Mouse (Mus musculus) adipose tissue, adult 10 weeks (tissue): ENCODE data around the gene Pnpla6. TPM values are rescaled to one million over a fixed set of nuclear protein-coding genes. Genes with fewer than 3 reads are reported as not detected.

Source experiments
- polyA plus RNA-seq: library from polyadenylated mRNA; stranded (reverse); fragments of 350-450 nt; fragmentation: Illumina TruSeq; extraction: RNeasy Lipid Tissue Mini Kit (QIAGEN cat#74804); gene quantifications from one replicate; pipeline ENCODE4 v1.2.3, GENCODE M21; 2014; ENCODE audit warnings: low read depth, low replicate concordance

Gene Pnpla6
- 49.1 TPM for polyA plus RNA-seq

DNA sequence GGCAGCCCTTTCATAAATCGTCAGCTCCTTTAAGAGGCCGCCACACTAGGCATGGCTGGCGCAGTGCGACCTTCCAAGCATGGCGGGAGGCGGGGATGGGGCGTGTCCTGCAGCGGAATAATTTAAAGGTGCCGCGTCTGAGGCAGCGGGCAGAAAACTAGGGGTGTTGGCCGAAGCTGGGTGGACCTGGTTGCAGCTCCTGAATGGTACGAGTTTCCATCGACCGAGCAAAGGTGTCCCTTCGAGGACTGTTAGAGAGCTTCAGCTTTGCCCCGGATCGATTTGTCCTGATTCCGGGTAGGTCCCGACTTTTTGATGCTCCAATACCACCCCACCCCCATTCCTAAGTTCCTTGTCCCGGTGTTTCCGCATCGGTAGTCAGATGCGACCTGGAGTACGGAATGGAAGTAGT lies at the start of gene Pnpla6:
Gene Pnpla6, plus strand, starts transcription at position 125 of the 412 bp plus-strand sequence.

DNA sequence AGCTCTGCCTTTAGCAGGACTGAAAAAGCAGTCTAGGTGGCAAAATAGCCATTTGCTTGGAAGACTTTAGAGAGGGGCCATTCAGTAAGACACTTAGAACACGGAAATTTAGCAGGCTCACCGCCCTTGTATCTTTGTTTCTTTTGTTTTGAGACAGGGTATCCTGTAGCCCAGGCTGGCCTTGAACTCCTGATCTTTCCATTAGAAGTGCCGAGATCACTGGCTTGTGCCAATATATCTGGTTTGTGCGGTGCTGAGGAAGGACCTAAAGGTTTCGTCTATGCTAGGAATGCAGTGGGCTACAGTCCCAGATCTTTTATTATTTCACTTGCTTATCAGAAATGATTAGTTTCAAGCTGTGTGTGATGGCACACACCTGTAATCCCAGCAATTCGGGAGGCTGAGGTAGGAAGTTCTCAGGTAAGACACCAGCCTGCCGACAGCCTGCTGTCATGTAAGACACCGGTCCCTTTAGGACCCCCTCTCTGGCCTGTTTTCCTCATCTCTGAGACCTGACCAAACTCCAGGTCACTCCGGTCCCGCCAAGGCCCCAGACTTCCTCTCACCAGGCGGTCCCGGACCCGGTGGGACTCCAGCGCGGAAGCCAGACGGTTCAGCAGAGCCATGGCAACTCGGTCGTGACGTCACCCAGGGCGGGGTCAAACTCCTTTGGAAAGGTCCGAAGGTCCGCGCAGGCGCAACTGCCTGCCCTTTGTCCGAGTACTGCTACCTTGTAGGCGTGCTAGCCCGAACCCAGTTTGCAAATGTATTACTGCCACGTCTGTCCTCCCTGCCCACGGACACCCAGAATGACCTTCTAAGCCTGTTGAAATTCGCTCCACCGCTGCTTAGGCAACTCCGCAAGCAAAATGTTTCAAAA lies 47.9 kb upstream of the Pnpla6 start, which contains the start of gene Pex11g:
Gene Pex11g, minus strand, starts transcription at position 675 of the 880 bp plus-strand sequence.

DNA sequence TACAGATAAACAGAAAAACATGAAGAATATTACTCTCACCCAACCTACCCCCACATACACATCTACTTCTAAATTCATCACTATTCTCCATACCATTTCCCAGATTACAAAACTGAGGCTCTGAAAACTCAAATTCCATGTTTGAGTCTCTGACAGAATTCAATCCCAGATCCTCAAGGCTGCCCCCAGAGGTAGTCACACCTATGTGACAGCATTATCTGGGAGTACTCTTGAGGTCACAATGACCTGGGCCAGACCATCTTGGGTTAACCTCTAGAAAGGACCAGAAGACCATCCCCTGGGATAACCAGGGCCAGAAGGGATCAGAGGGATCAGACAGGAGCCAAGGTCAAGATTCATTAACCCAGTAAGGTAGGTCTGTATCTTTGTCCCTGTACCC lies 44.6 kb upstream of the Pnpla6 start, which contains the start of gene Tex45:
Gene Tex45, plus strand, starts transcription at position 301 of the 400 bp plus-strand sequence.

DNA sequence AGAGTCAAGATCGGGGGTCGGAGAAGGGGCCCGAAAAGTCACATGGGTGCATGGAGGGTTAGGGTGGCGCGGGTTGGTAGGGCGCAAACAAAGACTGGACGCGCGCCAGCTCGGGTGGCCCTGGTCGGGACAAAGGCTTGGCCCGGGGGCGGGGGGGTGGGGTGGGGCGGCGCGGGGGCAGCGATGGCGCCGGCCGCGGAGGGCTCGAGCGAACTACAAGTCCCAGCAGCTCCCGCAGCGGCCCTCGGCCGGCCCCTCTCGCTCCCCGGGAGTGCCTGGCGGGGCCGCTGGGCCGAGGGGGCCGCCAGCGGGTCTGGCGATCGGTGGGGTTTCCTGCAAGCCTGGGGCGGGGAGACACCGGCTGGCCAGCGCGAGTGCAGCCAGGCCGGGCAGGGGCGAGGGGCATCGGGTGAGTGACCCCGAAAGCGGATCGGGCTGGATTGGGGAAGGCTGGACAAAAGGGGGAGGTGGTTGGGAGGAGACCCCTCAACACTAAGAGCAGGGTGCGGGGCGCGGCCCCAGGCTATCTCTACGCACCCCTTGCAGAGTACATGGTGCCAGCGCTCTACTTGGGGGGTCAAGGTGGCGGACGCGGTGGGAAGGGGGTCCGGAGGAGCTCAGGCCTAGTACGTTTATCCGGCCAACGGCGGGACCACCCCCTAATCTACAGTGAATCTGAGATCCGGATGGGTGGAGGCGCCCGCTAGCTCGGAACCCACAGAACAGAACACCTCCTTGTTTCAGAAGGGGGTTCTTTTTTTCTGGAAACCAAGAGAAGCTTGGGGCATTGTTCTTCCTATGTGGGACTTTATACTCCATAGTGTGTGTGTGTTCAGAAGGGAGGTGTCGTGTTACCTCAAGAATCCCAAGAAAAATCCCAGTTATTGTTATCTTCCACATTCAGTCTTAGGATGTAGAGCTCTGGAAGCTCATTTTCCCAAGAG lies 22.0 kb upstream of the Pnpla6 start, which contains the start of gene Zfp358:
Gene Zfp358, plus strand, starts transcription at position 238 of the 944 bp plus-strand sequence.

DNA sequence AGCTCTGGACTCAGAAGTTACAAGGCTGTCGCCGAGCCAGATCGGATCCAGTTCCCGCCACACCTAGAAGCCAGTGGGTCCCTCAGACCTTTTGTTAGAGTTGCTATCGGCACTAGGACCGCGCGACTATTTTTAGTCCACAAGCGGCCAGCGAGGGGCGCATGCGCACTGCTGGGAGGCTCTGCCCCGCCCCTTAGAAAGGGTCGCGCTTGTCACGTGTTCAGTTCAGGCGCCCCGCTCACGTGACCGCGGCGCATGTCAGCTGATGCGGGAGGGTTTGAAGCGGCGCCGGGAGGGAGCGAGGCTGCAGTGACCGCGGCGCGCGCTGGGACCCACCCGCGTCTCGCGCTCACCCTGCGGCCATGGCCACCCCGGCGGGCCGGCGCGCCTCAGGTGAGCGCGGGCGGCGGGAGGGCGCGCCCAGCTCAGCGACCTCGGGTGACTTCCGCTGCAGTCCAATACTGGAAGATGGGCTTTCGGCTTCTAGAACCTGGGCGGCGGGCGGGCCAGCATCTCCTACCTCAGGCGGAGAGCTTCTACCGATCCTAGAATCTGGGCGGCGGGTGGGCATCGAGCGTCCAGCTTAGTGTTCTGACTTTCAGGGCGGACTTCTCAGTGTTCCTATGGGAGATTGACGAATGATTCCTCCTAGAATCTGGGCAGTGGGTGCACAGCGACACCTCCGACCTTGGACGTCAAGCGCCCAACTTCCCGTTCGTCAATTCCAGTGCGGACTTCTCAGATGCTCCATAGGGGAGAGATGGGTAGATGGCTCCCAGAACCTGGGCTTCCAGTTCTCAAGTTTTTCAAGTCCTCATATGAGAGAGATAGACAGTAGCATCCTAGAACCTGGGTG lies 14.7 kb upstream of the Pnpla6 start, which contains the start of gene Mcoln1:
Gene Mcoln1, plus strand, starts transcription at position 223 of the 856 bp plus-strand sequence.

DNA sequence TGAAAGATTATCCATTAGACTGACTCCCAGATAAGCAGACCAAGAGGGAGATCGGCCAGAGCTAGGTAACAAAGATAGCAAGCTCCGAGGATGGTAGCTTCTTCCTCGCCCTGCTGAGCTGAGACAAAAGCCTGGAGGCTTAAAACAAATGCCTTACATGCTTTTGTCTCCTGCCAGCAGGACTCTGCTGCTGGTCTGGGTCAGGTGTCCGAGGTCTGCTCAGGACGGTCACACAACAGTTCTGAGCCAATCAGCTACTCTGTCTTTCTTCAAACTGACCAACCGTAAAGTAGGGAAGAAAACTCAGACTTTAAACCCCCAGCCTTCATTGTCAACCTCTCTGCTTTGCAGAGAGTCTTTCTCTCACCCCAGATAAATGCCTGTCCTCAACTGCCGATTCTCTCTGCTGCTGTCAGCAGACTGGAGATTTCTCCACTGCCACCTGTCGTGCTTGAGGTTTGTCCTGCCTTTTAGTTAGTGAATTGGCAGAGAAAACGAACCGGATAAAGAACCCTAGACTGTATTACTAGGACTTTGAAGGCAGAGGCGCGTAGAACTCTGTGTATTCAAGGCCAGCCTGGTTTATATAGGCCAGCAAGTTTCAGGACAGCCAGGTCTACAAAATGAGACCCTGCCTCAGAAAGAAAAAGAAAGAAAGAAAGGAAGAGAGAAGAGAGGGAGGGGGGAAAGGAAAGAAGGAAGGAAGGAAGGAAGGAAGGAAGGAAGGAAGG lies 52.6 kb downstream of the Pnpla6 start, which contains the start of gene C330021F23Rik:
Gene C330021F23Rik, plus strand, starts transcription at position 350 of the 731 bp plus-strand sequence.

DNA sequence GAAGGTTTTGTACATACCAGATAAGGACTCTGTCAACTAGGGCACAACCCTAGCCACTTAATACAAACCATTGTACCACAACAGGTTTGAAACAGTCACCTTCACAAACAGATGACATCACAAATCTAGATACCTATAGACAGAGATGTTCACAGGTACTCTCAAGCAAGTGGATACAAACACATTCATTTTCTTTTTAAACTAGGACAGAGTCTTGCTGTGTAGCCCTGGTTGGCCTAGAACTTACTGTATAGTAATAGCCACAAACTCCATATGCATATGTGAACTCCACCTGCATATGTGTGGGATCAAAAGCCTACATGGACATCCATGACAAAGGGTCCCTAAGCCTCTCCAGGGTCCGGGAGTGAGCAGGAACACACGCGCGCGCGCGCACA lies 71.8 kb downstream of the Pnpla6 start, which contains the start of gene Camsap3:
Gene Camsap3, plus strand, starts transcription at position 301 of the 398 bp plus-strand sequence.

Other genes starting within 250 kb of the Pnpla6 start
- 30.4 TPM for gene Insr, start 235.8 kb upstream of the Pnpla6 start, polyA plus RNA-seq
- gene A430078G23Rik, start 162.0 kb upstream of the Pnpla6 start, polyA plus RNA-seq: 0.57 TPM
- 20.4 TPM for gene Arhgef18, start 122.4 kb upstream of the Pnpla6 start, polyA plus RNA-seq
- gene Pex11g, start 47.7 kb upstream of the Pnpla6 start, polyA plus RNA-seq: 29.0 TPM
- gene Tex45, start 44.5 kb upstream of the Pnpla6 start, polyA plus RNA-seq: 0.73 TPM
- gene Zfp358, start 22.2 kb upstream of the Pnpla6 start, polyA plus RNA-seq: 21.0 TPM
- 83.5 TPM for gene Mcoln1, start 14.9 kb upstream of the Pnpla6 start, polyA plus RNA-seq
- gene C330021F23Rik, start 52.6 kb downstream of the Pnpla6 start, polyA plus RNA-seq: 6.5 TPM
- gene Camsap3, start 71.9 kb downstream of the Pnpla6 start, polyA plus RNA-seq: 36.3 TPM
- gene Xab2, start 105.9 kb downstream of the Pnpla6 start, polyA plus RNA-seq: 33.1 TPM
- 68.9 TPM for gene Pet100, start 106.2 kb downstream of the Pnpla6 start, polyA plus RNA-seq
- gene Pcp2, start 110.2 kb downstream of the Pnpla6 start, polyA plus RNA-seq: not detected
- 92.1 TPM for gene Stxbp2, start 115.6 kb downstream of the Pnpla6 start, polyA plus RNA-seq
- 947 TPM for gene Retn, start 140.4 kb downstream of the Pnpla6 start, polyA plus RNA-seq
- gene Mcemp1, start 150.4 kb downstream of the Pnpla6 start, polyA plus RNA-seq: 0.68 TPM
- gene Fcor, start 157.0 kb downstream of the Pnpla6 start, polyA plus RNA-seq: 100 TPM
- gene Trappc5, start 160.9 kb downstream of the Pnpla6 start, polyA plus RNA-seq: 19.8 TPM
- 0.12 TPM for gene Fcer2a, start 178.8 kb downstream of the Pnpla6 start, polyA plus RNA-seq
- gene Clec4g, start 205.3 kb downstream of the Pnpla6 start, polyA plus RNA-seq: 0.38 TPM
- gene Cd209a, start 233.6 kb downstream of the Pnpla6 start, polyA plus RNA-seq: 10.0 TPM